Mouse (Mus musculus) kidney, embryonic 15.5 days (tissue): ENCODE results near the gene Olfr750. TPM values are rescaled to one million over a fixed set of nuclear protein-coding genes. Genes with fewer than 3 reads are reported as not detected.

Experiments
- ATAC-seq: fragments of 200-750 bp; cut with Nextera tagmentation; replicated peaks from 2 replicates; pipeline ENCODE4 v1.8.0; 2017; ENCODE audit warnings: moderate TSS enrichment; ENCODE audit not compliant: low FRiP score
- H3K27ac ChIP-seq: fragments of 300-500 bp; sonication (generic); 2 replicates; pipeline ENCODE4 v1.5.1; 2015; ENCODE audit warnings: mild to moderate bottlenecking, inconsistent platforms
- H3K27me3 ChIP-seq: fragments of 300-500 bp; sonication (generic); 2 replicates; pipeline ENCODE4 v1.6.1; 2015; ENCODE audit warnings: inconsistent platforms
- H3K36me3 ChIP-seq: fragments of 300-500 bp; sonication (generic); 2 replicates; pipeline ENCODE4 v1.6.1; 2015; ENCODE audit warnings: inconsistent platforms
- H3K4me1 ChIP-seq: fragments of 300-500 bp; sonication (generic); 2 replicates; pipeline ENCODE4 v1.6.1; 2015; ENCODE audit warnings: inconsistent platforms
- H3K4me2 ChIP-seq: fragments of 300-500 bp; sonication (generic); 2 replicates; pipeline ENCODE4 v1.6.1; 2015; ENCODE audit warnings: moderate library complexity, mild to moderate bottlenecking, inconsistent platforms
- H3K4me3 ChIP-seq: fragments of 300-500 bp; sonication (generic); replicated peaks from 2 replicates; pipeline ENCODE4 v1.5.1; 2015; ENCODE audit warnings: mild to moderate bottlenecking, inconsistent platforms
- H3K9ac ChIP-seq: fragments of 300-500 bp; sonication (generic); 2 replicates; pipeline ENCODE4 v1.6.1; 2015; ENCODE audit warnings: mild to moderate bottlenecking, inconsistent platforms
- H3K9me3 ChIP-seq: fragments of 300-500 bp; sonication (generic); replicated peaks from 2 replicates; pipeline ENCODE4 v1.6.1; 2016; ENCODE audit warnings: inconsistent platforms
- WGBS: fragments of 180-500 bp; shearing (Covaris S2); methylation state at CpG from one replicate; pipeline ENCODE4 v1.1.7; 2015; ENCODE audit warnings: mixed read lengths; 5-methylcytosine and 5-hydroxymethylcytosine counted together
- polyA plus RNA-seq: library from polyadenylated mRNA; unstranded; fragments of >200 nt; fragmentation: Nextera tagmentation; extraction: Ambion mirVana; gene quantifications from 2 replicates; pipeline ENCODE4 v1.2.1, GENCODE M21; 2015

The Olfr750 gene
- polyA plus RNA-seq, 1 experiment from 2014 or later = not detected

GRCm38 (mm10) chr14:51053176-51053575 is 21.1 kb downstream of the Olfr750 start:
- peak overlapping the region; percentile 69 for H3K27ac ChIP-seq
- H3K36me3 ChIP-seq = no peaks in the 10 kb centered on the region
- 21% methylated on average over 5 of the region's 5 CpGs for WGBS
- peak; percentile 84 for ATAC-seq
- H3K4me2 ChIP-seq = 0 out of 2 replicates have a peak overlapping the region, but pooled peaks have one; percentile 35
- H3K4me3 ChIP-seq = no peak overlapping the region
- no peaks in the 10 kb centered on the region for H3K27me3 ChIP-seq
- H3K9ac ChIP-seq = no peak overlapping the region
- H3K4me1 ChIP-seq = peaks cover 46% of the 10 kb centered on the region
- no peaks in the 10 kb centered on the region for H3K9me3 ChIP-seq

DNA sequence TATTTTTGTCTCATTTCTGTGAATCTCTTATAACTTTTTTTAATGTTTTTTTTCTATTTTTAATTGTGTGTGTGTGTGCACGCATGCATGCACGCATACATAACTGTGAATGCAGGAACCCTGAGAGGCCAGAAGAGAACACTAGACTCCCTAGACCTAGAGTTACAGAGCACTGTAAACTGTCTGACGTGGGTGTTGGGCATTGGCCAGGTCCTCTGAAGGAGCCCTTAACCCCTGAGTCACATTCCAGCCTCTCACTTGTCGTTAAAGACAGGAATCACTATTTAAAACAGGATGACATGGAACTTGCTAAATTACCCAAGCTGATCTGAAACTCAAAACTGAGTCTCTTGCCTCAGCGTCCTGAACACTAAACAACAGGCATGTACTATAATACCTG is 22.3 kb downstream of the Olfr750 start:
- Histone ChIP-seq H3K4me1 (peaks cover 40% of the 10 kb centered on the region), H3K36me3 (no peaks in the 10 kb centered on the region), H3K9me3 (no peaks in the 10 kb centered on the region), H3K27ac (peak overlapping the region; percentile 69; the same call in 1 of the 2 replicates), H3K27me3 (no peaks in the 10 kb centered on the region), H3K4me3 (no peak overlapping the region), H3K9ac (no peak overlapping the region), H3K4me2 (no peak overlapping the region)
- 41% methylated on average over 5 of the region's 5 CpGs for WGBS
- 0 out of 2 replicates have a peak, but pooled peaks have one; percentile 17 for ATAC-seq

DNA sequence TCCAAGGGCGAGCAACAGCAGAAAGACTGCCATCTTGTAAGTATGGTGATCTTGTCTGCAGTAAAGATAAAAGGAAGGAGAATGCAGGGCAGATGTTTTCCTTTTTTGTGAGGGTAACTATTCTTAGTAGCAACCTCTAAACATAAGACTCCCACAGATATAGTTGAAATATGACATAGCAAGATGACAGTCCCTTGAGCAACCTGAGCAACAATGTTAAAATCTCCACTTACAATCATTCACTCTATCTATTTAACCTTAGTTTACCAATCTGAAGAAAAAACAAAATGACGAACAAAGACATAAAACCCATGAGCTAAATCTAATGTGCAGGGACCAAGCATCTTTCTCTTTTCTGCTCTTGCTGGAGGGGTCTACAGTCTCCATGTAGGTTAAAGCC is 24.2 kb downstream of the Olfr750 start, which contains the start of gene Rnase11:
Rnase11 (minus strand) TSS at position 101 of the 400 bp plus-strand sequence.
- Histone ChIP-seq H3K36me3 (no peaks in the 10 kb centered on the region), H3K4me2 (no peak within 1 kb of the TSS), H3K27me3 (no peaks in the 10 kb centered on the region), H3K4me1 (peaks cover 37% of the 10 kb centered on the region), H3K4me3 (no peak within 1 kb of the TSS), H3K27ac (no peak within 1 kb of the TSS), H3K9ac (no peak within 1 kb of the TSS), H3K9me3 (no peaks in the 10 kb centered on the region)
- ATAC-seq = no peak
- WGBS = 81% methylated on average over 2 of the region's 2 CpGs

- H3K4me2 ChIP-seq = no peak overlapping the region
- H3K36me3 ChIP-seq = no peaks in the 10 kb centered on the region
- no peak overlapping the region for H3K27ac ChIP-seq
- no peak overlapping the region for H3K9ac ChIP-seq
- ATAC-seq = no peak
- H3K4me1 ChIP-seq = peaks cover 21% of the 10 kb centered on the region
- no peaks in the 10 kb centered on the region for H3K27me3 ChIP-seq
- no peaks in the 10 kb centered on the region for H3K9me3 ChIP-seq
- 22% methylated on average over 5 of the region's 5 CpGs for WGBS
- H3K4me3 ChIP-seq = no peak overlapping the region
Measured at GRCm38 (mm10) chr14:51047846-51048245, 26.4 kb downstream of the Olfr750 start.

GRCm38 (mm10) chr14:51041769-51042168 is 32.5 kb downstream of the Olfr750 start, which contains the start of gene Rnase9:
Gene Rnase9 (minus strand): TSS chr14:51041869.
- Histone ChIP-seq H3K4me3 (no peak within 1 kb of the TSS), H3K36me3 (no peaks in the 10 kb centered on the region), H3K4me2 (no peak within 1 kb of the TSS), H3K9me3 (no peaks in the 10 kb centered on the region), H3K9ac (no peak within 1 kb of the TSS), H3K27me3 (no peaks in the 10 kb centered on the region), H3K27ac (no peak within 1 kb of the TSS), H3K4me1 (no peaks in the 10 kb centered on the region)
- ATAC-seq = no peak
- 80% methylated on average over 6 of the region's 6 CpGs for WGBS

- Histone ChIP-seq H3K4me2 (no peak overlapping the region), H3K27me3 (no peaks in the 10 kb centered on the region), H3K4me1 (no peaks in the 10 kb centered on the region), H3K9me3 (no peaks in the 10 kb centered on the region), H3K27ac (no peak overlapping the region), H3K4me3 (no peak overlapping the region), H3K9ac (no peak overlapping the region), H3K36me3 (no peaks in the 10 kb centered on the region)
- no peak for ATAC-seq
- 83% methylated on average over 4 of the region's 4 CpGs for WGBS
Measured at GRCm38 (mm10) chr14:51036214-51036613, 38.0 kb downstream of the Olfr750 start.

- H3K27ac ChIP-seq = no peak overlapping the region
- H3K27me3 ChIP-seq = no peaks in the 10 kb centered on the region
- no peaks in the 10 kb centered on the region for H3K36me3 ChIP-seq
- H3K4me2 ChIP-seq = no peak overlapping the region
- H3K4me1 ChIP-seq = no peaks in the 10 kb centered on the region
- 21% methylated on average over 1 of the region's 1 CpGs for WGBS
- H3K9me3 ChIP-seq = no peaks in the 10 kb centered on the region
- H3K9ac ChIP-seq = no peak overlapping the region
- no peak for ATAC-seq
- no peak overlapping the region for H3K4me3 ChIP-seq
Measured at GRCm38 (mm10) chr14:51035206-51035605, 39.0 kb downstream of the Olfr750 start.

- peak; percentile 47; the same call in 1 of the 2 replicates for ATAC-seq
- 67% methylated on average over 3 of the region's 3 CpGs for WGBS
- Histone ChIP-seq H3K27ac (no peak overlapping the region), H3K9ac (no peak overlapping the region), H3K27me3 (no peaks in the 10 kb centered on the region), H3K9me3 (no peaks in the 10 kb centered on the region), H3K36me3 (no peaks in the 10 kb centered on the region), H3K4me2 (no peak overlapping the region), H3K4me3 (no peak overlapping the region), H3K4me1 (no peaks in the 10 kb centered on the region)
Measured at GRCm38 (mm10) chr14:51027387-51028155, 46.7 kb downstream of the Olfr750 start.

GRCm38 (mm10) chr14:51026391-51027133 is 47.7 kb downstream of the Olfr750 start:
- no peaks in the 10 kb centered on the region for H3K36me3 ChIP-seq
- no peaks in the 10 kb centered on the region for H3K27me3 ChIP-seq
- H3K4me2 ChIP-seq = no peak overlapping the region
- H3K4me1 ChIP-seq = no peaks in the 10 kb centered on the region
- H3K9me3 ChIP-seq = no peaks in the 10 kb centered on the region
- ATAC-seq = peak; percentile 79; the same call in 1 of the 2 replicates
- no peak overlapping the region for H3K4me3 ChIP-seq
- no peak overlapping the region for H3K9ac ChIP-seq
- WGBS = 39% methylated on average over 5 of the region's 5 CpGs
- H3K27ac ChIP-seq = no peak overlapping the region

- no peaks in the 10 kb centered on the region for H3K36me3 ChIP-seq
- no peak overlapping the region for H3K4me3 ChIP-seq
- no peaks in the 10 kb centered on the region for H3K27me3 ChIP-seq
- no peak overlapping the region for H3K9ac ChIP-seq
- no peaks in the 10 kb centered on the region for H3K4me1 ChIP-seq
- WGBS = 88% methylated on average over 1 of the region's 1 CpGs
- H3K27ac ChIP-seq = no peak overlapping the region
- no peak overlapping the region for H3K4me2 ChIP-seq
- ATAC-seq = no peak
- H3K9me3 ChIP-seq = no peaks in the 10 kb centered on the region
Measured at GRCm38 (mm10) chr14:51024820-51025219, 49.4 kb downstream of the Olfr750 start.

GRCm38 (mm10) chr14:51023457-51023856 is 50.8 kb downstream of the Olfr750 start:
- 0 out of 2 replicates have a peak, but pooled peaks have one; percentile 22 for ATAC-seq
- WGBS = 42% methylated on average over 4 of the region's 4 CpGs

DNA sequence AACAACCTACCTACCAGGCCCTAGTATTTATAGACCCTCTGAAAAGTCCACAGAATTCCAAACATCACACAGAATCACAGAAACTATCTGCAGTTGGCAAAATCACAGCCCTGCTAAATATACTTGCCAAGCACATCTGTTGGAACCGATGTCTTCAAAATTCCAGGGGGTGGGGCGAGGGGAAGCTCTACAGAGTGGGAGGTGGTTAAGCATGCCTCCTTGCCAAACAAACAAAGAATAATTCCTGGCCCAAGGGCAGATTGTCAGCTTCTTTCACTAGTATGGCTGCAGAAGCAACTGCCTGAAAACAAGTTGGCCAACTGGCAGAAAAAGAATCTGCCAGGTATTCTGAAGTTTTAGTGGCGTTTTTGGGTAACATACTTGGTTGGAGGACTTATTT is 57.0 kb downstream of the Olfr750 start:
- Histone ChIP-seq H3K36me3 (no peaks in the 10 kb centered on the region), H3K27ac (no peak overlapping the region), H3K4me3 (no peak overlapping the region), H3K9ac (no peak overlapping the region), H3K4me2 (no peak overlapping the region), H3K27me3 (no peaks in the 10 kb centered on the region), H3K4me1 (no peaks in the 10 kb centered on the region), H3K9me3 (no peaks in the 10 kb centered on the region)
- no peak for ATAC-seq
- 71% methylated on average over 3 of the region's 3 CpGs for WGBS

More at GRCm38 (mm10) chr14:51023457-51023856, 50.8 kb downstream of the Olfr750 start:
- Histone ChIP-seq H3K4me3 (no peak overlapping the region), H3K27ac (no peak overlapping the region), H3K27me3 (no peaks in the 10 kb centered on the region), H3K36me3 (no peaks in the 10 kb centered on the region), H3K4me1 (no peaks in the 10 kb centered on the region), H3K9ac (no peak overlapping the region), H3K4me2 (no peak overlapping the region), H3K9me3 (no peaks in the 10 kb centered on the region)
